Mouse (Mus musculus): ENCODE data around the gene Pla2g6. TPM values are rescaled to one million over a fixed set of nuclear protein-coding genes. Genes with fewer than 3 reads are reported as not detected.

The Pla2g6 gene
- polyA plus RNA-seq, 1 experiment, result 26.0 TPM

- Histone ChIP-seq H3K27me3 (replicated peaks) (peaks cover 71% of the 10 kb centered on the region), H3K4me1 (peaks cover 24% of the 10 kb centered on the region), H3K4me3 (replicated peaks) (no peak overlapping the region), H3K36me3 (replicated peaks; ENCODE audit: low read length) (peaks cover 30% of the 10 kb centered on the region), H3K9me3 (no peaks in the 10 kb centered on the region)
- no peak for TF ChIP-seq FLI1 (IDR thresholded peaks at IDR 0.05; ENCODE audit: low read length)
- TF ChIP-seq GATA1 (IDR thresholded peaks at IDR 0.05; ENCODE audit: borderline replicate concordance, low read length), result no peak
These were observed 77.0 kb downstream of the Pla2g6 start for GRCm38 (mm10) chr15:79251168-79251567.

- Histone ChIP-seq H3K27me3 (replicated peaks) (peaks cover 66% of the 10 kb centered on the region), H3K9me3 (no peaks in the 10 kb centered on the region), H3K36me3 (replicated peaks; ENCODE audit: low read length) (peaks cover 39% of the 10 kb centered on the region), H3K4me1 (peaks cover 32% of the 10 kb centered on the region), H3K4me3 (replicated peaks) (no peak overlapping the region)
- TF ChIP-seq FLI1 (IDR thresholded peaks at IDR 0.05; ENCODE audit: low read length) (no peak), GATA1 (IDR thresholded peaks at IDR 0.05; ENCODE audit: borderline replicate concordance, low read length) (no peak)
These were observed 78.0 kb downstream of the Pla2g6 start for GRCm38 (mm10) chr15:79250236-79250635.

- Histone ChIP-seq H3K36me3 (replicated peaks; ENCODE audit: low read length) (peaks cover 76% of the 10 kb centered on the region), H3K9me3 (peaks cover 8% of the 10 kb centered on the region), H3K27me3 (replicated peaks) (peaks cover 18% of the 10 kb centered on the region), H3K4me1 (peaks cover 45% of the 10 kb centered on the region), H3K4me3 (replicated peaks) (no peak overlapping the region)
- TF ChIP-seq FLI1 (IDR thresholded peaks at IDR 0.05; ENCODE audit: low read length) (no peak), GATA1 (IDR thresholded peaks at IDR 0.05; ENCODE audit: borderline replicate concordance, low read length) (no peak)
These were observed 82.9 kb downstream of the Pla2g6 start for GRCm38 (mm10) chr15:79245321-79245720.

- H3K27me3 ChIP-seq (replicated peaks), result peaks cover 7% of the 10 kb centered on the region
- no peak overlapping the region for H3K4me3 ChIP-seq (replicated peaks)
- TF ChIP-seq GATA1 (IDR thresholded peaks at IDR 0.05; ENCODE audit: borderline replicate concordance, low read length) (no peak), FLI1 (IDR thresholded peaks at IDR 0.05; ENCODE audit: low read length) (no peak)
- peaks cover 84% of the 10 kb centered on the region for H3K36me3 ChIP-seq (replicated peaks; ENCODE audit: low read length)
- H3K4me1 ChIP-seq, result peaks cover 45% of the 10 kb centered on the region
- H3K9me3 ChIP-seq, result peaks cover 8% of the 10 kb centered on the region
These were observed 83.9 kb downstream of the Pla2g6 start for GRCm38 (mm10) chr15:79244071-79244893.

GRCm38 (mm10) chr15:79243234-79244042, 84.8 kb downstream of the Pla2g6 start:
- peak overlapping the region; percentile 76 for H3K4me3 ChIP-seq (replicated peaks)
- peaks cover 2% of the 10 kb centered on the region for H3K27me3 ChIP-seq (replicated peaks)
- peaks cover 84% of the 10 kb centered on the region for H3K36me3 ChIP-seq (replicated peaks; ENCODE audit: low read length)
- H3K4me1 ChIP-seq, result peaks cover 45% of the 10 kb centered on the region
- TF ChIP-seq GATA1 (IDR thresholded peaks at IDR 0.05; ENCODE audit: borderline replicate concordance, low read length), result no peak
- TF ChIP-seq FLI1 (IDR thresholded peaks at IDR 0.05; ENCODE audit: low read length), result no peak
- peaks cover 8% of the 10 kb centered on the region for H3K9me3 ChIP-seq

- H3K36me3 ChIP-seq (replicated peaks; ENCODE audit: low read length), result peaks cover 84% of the 10 kb centered on the region
- peaks cover 2% of the 10 kb centered on the region for H3K27me3 ChIP-seq (replicated peaks)
- peaks cover 45% of the 10 kb centered on the region for H3K4me1 ChIP-seq
- H3K4me3 ChIP-seq (replicated peaks), result no peak overlapping the region
- peaks cover 8% of the 10 kb centered on the region for H3K9me3 ChIP-seq
- no peak for TF ChIP-seq FLI1 (IDR thresholded peaks at IDR 0.05; ENCODE audit: low read length)
- no peak for TF ChIP-seq GATA1 (IDR thresholded peaks at IDR 0.05; ENCODE audit: borderline replicate concordance, low read length)
These were observed 85.5 kb downstream of the Pla2g6 start for GRCm38 (mm10) chr15:79242574-79243233.

GRCm38 (mm10) chr15:79238036-79238435, 90.2 kb downstream of the Pla2g6 start:
- H3K36me3 ChIP-seq (replicated peaks; ENCODE audit: low read length), result peaks cover 82% of the 10 kb centered on the region
- H3K4me1 ChIP-seq, result peaks cover 19% of the 10 kb centered on the region
- H3K4me3 ChIP-seq (replicated peaks), result no peak overlapping the region
- H3K27me3 ChIP-seq (replicated peaks), result no peaks in the 10 kb centered on the region
- TF ChIP-seq FLI1 (IDR thresholded peaks at IDR 0.05; ENCODE audit: low read length) (no peak), GATA1 (IDR thresholded peaks at IDR 0.05; ENCODE audit: borderline replicate concordance, low read length) (no peak)
- H3K9me3 ChIP-seq, result peaks cover 8% of the 10 kb centered on the region

Other genes with a start within 250 kb of the Pla2g6 start
- gene Micall1, start 219.5 kb downstream of the Pla2g6 start, polyA plus RNA-seq (2012; ENCODE audit: insufficient read depth, low replicate concordance), result 2.0 and 8.4 TPM in 2 replicates
- 56.4 and 173 TPM in 2 replicates for gene Polr2f, start 187.4 kb downstream of the Pla2g6 start, polyA plus RNA-seq (2012; ENCODE audit: insufficient read depth, low replicate concordance)
- 4.1 TPM in 1 of 2 replicates, not detected in the other for gene 1700088E04Rik, start 187.1 kb downstream of the Pla2g6 start, polyA plus RNA-seq (2012; ENCODE audit: insufficient read depth, low replicate concordance)
- gene Sox10, start 163.2 kb downstream of the Pla2g6 start, polyA plus RNA-seq (2012; ENCODE audit: insufficient read depth, low replicate concordance), result not detected in 2 replicates
- gene Pick1, start 99.2 kb downstream of the Pla2g6 start, polyA plus RNA-seq (2012; ENCODE audit: insufficient read depth, low replicate concordance), result 9.5 and 16.0 TPM in 2 replicates
- gene Gm49486, start 99.0 kb downstream of the Pla2g6 start, polyA plus RNA-seq (2012; ENCODE audit: insufficient read depth, low replicate concordance), result not detected in 2 replicates
- not detected in 2 replicates for gene Slc16a8, start 73.6 kb downstream of the Pla2g6 start, polyA plus RNA-seq (2012; ENCODE audit: insufficient read depth, low replicate concordance)
- gene Baiap2l2, start 42.9 kb downstream of the Pla2g6 start, polyA plus RNA-seq (2012; ENCODE audit: insufficient read depth, low replicate concordance), result 1.9 TPM in 1 of 2 replicates, not detected in the other
- gene Maff, start 18.2 kb upstream of the Pla2g6 start, polyA plus RNA-seq (2012; ENCODE audit: insufficient read depth, low replicate concordance), result 3.8 and 6.4 TPM in 2 replicates
- 58.6 and 91.9 TPM in 2 replicates for gene Tmem184b, start 75.2 kb upstream of the Pla2g6 start, polyA plus RNA-seq (2012; ENCODE audit: insufficient read depth, low replicate concordance)
- gene Csnk1e, start 127.2 kb upstream of the Pla2g6 start, polyA plus RNA-seq (2012; ENCODE audit: insufficient read depth, low replicate concordance), result 77.4 and 115 TPM in 2 replicates
- gene Kcnj4, start 176.9 kb upstream of the Pla2g6 start, polyA plus RNA-seq (2012; ENCODE audit: insufficient read depth, low replicate concordance), result not detected in 2 replicates
- not detected in 2 replicates for gene Kdelr3, start 188.0 kb upstream of the Pla2g6 start, polyA plus RNA-seq (2012; ENCODE audit: insufficient read depth, low replicate concordance)
- gene Ddx17, start 218.4 kb upstream of the Pla2g6 start, polyA plus RNA-seq (2012; ENCODE audit: insufficient read depth, low replicate concordance), result 12.7 and 14.2 TPM in 2 replicates

All from megakaryocyte, embryonic 14.5 days (primary cell).